Mouse (Mus musculus) stomach, postnatal 0 days (tissue): ENCODE data around the gene Cyp2d10.

ENCODE experiments used
- CTCF ChIP-seq: IDR thresholded peaks from 2 replicates; pipeline ENCODE4 v1.5.1; 2016; ENCODE audit warnings: antibody characterized with exemption, low read depth, mild to moderate bottlenecking, moderate library complexity
- EP300 ChIP-seq: optimal IDR thresholded peaks from 2 replicates; pipeline ENCODE3; 2016; ENCODE audit warnings: antibody characterized with exemption

GRCm38 (mm10) chr15:82406981-82407380 is at the start of gene Cyp2d10:
- no peak for TF ChIP-seq CTCF
- no peak for TF ChIP-seq EP300
